Mouse (Mus musculus): ENCODE measurements at regions not wholly inside any gene's neighbourhood (a gene's known extent, or its start where the extent isn't known, plus 50 kb on each side); places are given as distances from the start of the nearest gene placed in this dataset.
"Not testable (repeated sequence)": the region's sequence is repeated elsewhere in the genome, so short reads cannot be mapped to it uniquely, and the experiment has no call there.

DNA sequence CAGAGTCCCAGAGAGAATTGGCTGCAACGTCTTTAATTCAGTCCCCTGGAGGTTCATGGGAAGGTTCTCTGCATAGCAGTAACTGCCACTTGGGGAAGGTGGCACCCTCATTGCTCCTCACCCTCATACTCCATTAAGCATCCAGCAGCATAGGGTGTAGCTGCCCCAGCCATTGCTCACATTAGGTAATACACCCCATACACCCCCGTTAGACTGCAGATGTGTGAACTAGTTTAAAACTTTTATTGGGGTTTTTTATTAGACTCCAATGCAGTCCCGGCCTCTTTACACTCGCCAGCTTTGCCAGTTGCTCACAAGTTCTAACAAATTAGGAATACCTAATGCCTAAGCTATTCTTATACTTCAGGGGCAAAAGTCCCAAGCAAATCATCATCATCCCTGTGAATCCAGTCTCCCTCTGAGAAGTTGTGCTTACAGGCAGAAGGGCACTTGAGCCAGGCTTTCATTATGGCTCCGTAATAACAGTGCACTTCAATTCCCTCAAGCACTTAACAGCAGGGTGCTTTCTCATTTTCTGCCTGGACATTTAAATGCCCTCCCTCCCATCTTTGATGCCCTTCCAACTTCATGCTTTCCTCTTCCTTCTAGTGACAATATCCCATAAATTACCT lies 265.7 kb downstream of the Lyplal1 start:
- no peak for DNase-seq

DNA sequence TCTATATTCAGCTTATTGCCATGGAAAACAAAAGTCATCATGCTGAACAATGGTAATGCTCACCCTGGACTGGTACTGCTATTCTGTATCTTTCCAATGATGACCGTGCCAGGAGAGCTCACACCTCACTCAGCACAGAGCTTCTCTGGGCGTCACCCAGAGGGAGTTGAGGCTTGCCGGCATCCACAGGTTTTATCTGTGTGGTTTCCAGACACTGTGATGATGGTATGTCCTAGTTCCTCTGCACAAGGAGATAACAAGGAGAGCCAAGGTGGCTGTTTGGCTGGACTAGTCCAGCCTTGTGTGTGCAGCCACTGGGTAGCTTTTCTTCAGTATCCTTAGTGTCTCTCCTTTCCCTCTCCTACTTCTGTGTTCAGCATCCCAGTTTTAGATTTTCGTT lies 255.4 kb downstream of the Lyplal1 start:
- DNase-seq, result no peak

DNA sequence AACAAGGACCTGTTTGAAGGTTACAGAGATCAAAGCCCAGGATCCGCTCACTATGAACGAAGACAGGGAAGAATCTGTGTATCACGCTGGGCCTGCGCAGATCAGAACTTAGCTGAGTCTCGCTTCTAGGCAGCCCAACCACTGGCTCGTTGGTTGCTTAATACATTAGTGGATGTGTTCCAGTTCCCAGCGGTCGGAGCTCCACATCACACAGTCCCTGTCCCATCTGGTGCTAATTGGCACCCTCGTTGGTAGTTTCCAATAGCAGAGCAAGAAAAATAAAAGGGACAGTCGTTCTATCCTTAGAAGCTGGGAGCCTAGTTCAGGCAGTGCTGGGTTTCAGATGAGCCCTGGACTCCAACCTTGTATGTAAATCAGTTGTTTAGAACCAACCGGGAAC lies 251.2 kb downstream of the Lyplal1 start:
- DNase-seq, result no peak

DNA sequence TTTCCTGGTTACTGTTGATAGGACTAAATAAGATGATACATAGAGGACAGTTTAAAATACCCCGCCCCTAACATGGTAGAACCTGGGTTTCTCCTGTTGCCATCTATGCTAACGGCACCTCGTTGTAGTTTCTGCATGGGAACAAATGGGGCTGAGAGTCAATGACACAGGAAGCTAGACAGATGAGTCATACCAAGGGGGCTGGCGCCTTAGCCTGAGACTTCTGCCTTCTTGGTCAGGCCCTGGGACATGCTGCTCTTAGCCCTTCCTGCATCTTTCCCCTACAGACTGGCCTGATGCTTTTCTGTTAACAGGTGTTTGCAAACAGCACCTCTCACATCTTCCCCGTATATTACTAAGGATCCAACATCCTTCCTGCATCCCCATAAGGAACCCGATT lies 250.5 kb downstream of the Lyplal1 start:
- DNase-seq, result no peak

DNA sequence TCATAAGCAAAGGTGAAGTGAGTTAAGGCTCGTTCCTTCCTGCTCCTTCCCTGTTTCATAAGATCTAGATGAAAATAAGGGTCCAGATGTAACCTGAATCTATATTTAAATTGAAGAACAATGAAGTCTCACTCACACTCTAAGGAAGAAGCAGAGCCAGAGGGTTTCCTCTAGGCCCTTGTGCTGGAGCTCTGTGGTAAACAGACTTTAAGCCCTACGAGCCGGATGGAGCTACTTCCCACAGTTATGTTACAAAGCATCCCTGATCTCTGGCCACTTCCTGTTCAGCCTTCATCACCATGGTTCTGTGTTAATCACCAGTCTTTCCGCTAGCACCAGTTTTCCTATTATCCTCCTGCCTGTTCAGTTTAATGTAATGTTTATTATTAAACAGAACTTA lies 250.1 kb downstream of the Lyplal1 start:
- DNase-seq, result no peak

DNA sequence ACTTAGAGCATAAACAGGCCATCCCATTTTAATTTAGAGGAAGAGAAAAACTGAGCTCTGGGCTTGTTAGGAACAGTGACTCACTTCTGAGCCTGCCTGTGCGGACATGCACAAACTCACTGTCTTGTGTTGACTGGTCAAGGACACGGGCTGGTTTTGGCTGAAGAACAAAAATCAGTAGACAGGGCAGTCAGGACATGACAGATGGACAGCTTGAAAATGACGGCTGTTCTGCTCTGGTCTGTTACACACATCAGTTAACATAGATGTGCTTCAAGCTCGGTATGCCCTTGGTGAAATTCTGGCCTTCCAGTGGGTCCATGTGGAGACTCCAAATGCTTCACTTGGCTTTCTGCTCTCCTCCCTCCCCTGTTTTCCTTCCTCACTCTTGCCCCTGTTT lies 248.4 kb downstream of the Lyplal1 start:
- no peak for DNase-seq

DNA sequence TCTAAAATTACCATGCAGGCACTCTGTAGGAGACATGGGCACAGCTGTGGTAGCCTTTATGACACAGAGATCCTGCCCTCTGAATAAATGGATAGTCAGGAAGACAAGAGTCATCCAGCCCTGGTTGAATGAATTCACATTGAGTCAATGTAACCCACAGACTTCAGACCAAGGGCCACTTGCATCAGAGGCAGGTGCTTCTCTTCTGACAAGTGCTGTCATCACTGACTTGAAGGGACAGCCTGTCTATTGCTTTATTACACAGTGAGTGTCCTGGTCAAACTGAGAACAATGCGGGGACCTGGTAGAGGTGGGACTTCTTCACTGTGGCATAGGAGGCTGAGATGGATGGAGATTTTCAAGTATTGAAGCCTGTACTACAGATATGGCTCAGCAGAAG lies 230.1 kb downstream of the Lyplal1 start:
- DNase-seq, result no peak

DNA sequence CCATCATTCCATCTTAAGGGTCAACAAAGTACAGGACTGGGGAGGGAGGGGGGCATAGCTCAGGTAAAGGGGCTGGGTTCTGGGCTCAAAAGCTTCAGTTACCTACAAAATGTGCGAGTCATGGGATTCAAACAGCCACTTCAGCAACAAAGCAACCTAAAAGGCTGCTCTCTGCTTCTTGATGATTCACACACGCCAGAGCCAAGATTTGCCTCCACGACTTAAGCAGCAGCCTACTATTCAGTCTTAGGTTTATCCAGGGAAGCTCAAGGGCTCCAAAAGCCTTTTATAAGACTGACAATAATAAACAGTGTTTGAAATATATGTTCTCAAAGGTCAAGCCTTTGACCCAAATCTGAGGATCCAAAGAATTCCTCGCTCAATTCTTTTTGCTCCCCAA lies 225.3 kb downstream of the Lyplal1 start:
- DNase-seq, result no peak

DNA sequence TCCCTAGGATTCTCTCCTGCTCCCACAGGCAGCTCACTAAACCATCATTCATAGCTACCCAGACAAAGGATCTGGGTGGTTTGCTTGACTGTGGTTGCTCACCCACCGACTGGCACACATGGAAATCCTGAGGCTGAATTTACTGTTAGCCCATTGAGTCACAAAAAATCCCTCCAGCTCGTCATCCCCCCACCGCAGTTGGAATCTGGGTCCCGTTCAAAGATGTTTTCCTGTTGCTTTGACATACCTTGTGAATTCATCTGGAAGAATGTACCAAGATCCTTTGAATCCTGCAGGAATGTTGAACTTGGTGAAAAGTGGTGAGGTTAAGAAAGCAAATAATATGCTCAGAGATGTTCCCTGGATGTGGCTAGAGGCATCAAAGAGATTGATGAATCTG lies 223.7 kb downstream of the Lyplal1 start:
- DNase-seq, result no peak

DNA sequence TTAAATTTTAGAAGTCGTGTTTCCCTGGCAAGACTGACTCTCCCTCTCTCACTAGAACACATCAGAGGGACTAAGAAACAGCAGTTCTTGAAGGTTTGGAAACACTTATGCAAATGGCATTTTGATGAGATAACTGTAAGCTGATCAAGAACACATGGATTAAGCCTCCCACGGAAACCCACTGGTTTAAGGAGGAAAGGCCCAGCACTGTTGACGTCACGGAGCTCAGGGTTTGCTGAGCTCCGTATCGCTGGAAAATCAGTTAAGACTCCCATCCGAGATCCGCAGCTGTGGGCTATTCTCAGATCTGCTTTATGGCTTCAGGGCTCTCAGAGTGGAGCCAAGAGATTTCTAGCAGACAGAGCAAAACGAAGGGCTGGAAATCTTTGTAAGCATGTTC lies 218.6 kb downstream of the Lyplal1 start:
- DNase-seq, result peak; percentile 34 to 76

DNA sequence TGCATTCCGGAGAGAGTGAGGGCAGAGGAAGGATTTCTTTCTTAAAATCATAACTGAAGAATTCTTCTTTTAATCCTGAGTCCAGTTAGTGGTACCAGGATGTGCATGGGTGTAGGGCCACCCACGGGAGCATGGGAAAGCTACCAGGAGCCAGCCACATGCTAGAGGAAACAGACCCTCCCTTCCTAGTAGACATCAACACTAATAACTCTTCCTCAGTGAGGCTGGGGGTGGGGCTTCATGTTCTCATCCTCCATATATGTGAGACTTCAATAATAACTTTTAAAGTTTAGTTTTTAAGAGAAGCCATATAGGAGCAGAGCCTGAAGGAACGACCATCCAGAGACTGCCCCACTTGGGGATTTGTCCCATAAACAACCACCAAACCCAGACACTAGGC lies 216.8 kb downstream of the Lyplal1 start:
- DNase-seq, result peak in 1 of 2 experiments; percentile 36

DNA sequence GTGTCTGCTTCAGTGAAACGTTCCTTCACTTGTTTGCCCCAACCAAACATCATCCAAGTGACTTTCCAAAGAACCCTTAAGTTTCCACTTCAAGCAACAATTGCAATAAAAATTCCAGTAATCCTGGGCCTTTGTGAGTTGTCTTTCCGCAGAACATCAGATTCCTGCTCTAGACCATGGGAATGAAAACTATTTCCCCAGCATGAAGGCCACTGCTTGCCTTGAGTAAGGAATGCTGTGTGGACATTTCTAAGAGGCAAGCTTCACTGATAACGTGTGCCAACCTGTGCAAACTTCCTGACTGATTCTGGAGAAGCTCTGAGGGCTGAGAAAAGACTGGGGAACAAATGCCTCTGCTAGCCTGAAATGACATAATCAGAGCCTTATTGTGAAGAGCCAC lies 214.7 kb downstream of the Lyplal1 start:
- DNase-seq, result no peak

DNA sequence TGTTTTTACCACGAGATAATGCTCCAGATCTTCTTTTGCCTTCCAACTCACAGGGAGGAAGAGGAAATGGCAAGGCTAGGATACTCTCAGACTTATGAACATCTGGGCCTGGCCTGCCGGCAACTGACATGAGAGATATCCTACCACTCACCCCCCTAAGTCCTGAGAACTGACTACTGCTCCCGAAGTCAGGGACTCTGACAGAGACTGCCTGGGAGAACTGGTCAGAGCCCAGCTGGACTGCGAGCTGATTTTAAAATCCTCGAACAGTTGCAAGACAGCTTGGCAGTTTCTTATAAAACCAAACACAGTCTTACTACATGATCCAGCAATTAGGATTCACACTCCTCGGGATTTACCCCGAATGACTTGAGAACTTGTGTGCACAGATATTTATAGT lies 211.4 kb downstream of the Lyplal1 start:
- peak in 1 of 2 experiments; percentile 49 for DNase-seq

DNA sequence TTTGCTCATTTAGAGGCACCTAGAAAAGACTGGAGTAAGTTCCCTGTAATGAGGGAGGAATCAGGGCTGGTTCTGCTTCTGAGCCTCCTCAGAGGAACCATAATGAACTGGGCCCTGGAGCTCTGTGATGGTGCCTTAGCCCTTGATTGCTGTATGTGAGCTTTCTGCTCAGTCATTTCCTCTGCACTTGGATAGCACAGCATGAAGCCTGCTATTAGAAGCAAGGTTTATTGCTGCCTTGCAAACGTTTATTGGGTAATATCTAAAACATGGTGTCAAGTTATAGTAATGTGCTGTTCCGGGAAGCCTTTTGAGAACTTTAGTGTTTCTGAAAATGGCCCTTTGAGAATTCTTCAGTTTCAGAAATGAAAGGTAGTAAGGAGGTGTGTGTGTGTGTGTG lies 201.5 kb downstream of the Lyplal1 start:
- no peak for DNase-seq

DNA sequence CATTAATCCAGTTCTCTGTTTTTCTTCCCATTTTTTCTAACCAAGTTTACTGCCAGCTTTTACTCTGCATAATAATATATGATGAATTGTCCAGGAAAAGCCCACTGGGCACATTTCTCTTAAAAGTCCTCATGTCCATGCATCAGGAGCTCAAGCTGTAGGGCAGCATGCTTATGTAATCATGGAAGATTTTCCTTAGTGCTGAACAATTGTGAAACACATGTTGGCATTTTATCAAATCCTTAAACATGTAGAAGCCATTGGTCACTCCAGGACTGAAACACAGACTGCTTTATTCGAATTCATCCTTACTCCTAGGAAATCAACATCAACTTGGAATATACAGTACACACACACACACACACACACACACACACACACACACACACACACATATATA lies 198.4 kb downstream of the Lyplal1 start:
- no peak for DNase-seq

DNA sequence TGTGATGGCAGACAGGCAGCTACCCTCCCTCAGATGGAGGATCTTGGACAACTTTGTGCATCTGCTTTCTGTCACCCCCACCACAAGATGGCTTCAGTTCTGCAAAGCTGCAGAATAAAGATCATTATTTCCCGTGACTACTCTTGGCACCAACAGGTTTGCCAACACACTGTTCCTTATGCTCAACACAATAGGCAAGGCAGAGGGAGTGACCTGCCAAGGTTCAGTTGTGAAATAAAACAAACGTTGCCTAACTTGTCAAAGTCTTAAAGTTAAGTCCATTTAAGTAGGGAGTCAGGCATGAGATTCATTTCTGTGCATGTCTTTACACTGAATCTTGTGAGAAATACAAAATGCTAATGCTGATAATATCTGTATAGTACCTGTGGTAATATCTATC lies 193.4 kb downstream of the Lyplal1 start:
- DNase-seq, result no peak

DNA sequence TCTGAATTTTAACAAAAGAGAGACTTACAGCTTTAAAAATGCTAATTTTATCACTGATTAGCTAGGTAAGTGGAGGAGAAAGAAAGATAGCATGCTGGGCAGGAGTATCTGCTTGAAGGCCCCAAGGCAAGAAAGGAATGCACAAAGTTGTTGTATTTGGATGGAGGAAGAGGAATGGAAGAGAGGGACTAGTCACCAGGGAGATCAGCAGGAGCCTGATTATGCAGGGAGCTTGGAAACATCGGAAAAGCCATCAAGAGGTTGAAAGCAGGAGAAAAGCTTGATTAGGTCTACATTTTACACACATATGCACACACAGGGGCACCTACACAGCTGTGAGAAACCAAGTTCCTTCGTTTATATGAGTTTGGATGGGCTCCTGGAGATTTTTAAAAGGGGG lies 188.1 kb downstream of the Lyplal1 start:
- no peak for DNase-seq

DNA sequence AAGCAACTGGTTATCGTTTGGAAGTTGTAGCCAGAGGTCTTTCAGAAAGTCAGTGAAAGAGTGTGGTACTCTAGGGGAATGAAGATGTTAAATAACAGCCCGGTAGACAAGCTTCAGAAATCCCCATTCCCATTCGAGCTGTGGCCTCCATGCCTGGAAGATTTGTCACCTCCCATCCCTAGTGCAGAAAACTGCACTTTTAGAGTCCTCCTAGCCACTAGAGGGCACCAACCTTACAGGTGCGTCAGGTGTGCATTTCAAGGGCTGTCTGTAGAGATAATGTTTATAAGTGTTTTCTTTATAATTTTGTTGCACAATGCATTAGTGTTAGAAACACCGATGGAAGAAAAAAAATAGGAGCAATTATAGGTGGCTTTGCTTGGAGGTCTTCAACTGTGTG lies 187.3 kb downstream of the Lyplal1 start:
- no peak for DNase-seq

DNA sequence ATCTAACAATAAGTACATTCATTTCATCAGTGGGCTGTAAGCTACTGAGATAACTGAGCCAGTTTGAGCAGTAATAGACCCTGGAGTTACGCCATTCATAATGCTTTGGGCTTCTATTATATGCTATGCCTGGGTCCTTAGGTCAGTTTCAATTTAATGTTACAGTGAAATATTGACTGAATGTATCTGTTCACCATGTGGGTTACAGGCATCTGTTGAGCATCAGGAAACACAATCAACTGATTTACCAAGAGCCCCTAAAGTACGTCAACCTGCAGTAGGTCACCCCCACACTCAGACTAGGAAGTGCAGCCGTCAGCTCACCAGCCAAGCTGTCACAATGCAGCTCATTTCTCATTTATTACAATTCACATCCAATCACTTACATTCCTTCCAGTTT lies 183.5 kb downstream of the Lyplal1 start:
- peak in 1 of 2 experiments; percentile 60 for DNase-seq

DNA sequence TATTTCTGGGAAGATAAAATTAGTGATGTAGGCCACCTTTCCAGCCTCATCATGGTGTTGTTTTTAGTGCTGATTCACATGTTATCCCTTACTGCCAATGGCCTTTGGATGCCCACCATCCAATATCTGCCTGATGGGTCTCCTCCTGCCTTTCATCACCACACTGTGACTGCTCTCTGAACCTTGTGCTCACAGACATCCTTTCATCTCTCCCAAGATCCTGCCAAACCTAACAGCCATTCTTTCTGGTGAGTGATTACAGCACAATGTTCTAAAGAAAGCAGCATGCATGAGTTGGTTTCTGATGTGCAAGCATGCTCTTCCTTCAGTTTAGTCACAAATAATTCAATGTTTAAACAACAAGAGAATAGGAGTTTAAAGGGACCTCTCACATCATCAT lies 180.1 kb downstream of the Lyplal1 start:
- no peak for DNase-seq

DNA sequence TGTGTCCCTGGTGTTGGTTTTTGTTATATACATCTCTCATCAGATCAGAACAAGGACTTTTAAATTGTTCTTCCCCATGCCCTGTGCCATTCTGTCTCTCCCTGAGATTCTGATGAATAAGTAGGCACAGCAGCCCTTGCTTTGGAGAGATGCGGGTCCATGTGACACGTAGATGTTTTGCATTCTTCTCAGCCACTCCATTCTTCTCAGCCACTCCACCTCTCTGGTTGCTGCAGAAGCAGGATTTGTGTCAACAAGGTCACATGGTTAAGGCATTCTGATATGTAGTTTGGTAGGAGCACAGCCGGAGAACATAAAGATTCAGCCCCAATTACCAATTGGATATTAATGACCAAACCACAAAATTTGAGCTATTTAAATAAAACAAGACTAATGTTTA lies 177.2 kb downstream of the Lyplal1 start:
- peak; percentile 18 to 39 for DNase-seq

DNA sequence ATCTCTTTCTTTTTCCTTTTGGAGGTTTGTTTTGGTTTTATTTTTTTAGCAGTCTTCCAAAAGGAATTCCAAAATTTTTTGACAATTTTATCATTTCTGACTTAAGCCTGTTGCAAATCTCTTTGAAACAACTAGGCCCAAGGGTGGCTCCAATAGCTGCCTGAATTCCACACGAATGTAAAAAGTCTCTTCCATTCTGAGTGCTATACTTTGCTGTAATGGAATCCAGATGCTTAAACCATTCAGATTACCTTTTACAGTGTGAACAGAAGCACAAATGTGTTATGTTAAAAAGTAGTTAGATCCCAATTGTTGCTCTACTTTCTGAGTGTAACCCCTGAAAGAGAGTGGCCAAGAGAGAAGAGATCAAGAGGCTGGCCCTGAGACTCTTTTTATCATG lies 176.6 kb downstream of the Lyplal1 start:
- DNase-seq, result no peak

DNA sequence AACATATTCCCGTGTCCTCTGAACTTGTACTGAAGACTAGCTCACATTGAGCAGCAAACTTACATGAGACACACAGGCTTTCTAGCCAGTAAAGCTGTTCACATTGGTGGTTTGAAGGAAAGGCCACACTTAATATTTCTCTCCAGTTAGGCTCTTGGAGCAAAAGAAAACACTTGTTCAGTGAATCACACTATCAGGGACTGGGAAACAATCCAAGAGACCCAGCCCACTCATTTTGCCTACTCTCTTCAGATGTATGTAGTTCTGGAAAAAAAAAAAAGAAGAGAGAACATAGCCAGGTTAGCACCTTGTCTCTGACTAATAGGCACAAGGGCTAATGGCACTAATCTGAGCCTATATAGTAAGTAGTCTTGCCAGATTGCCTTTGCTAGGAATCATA lies 165.9 kb downstream of the Lyplal1 start:
- DNase-seq, result no peak

DNA sequence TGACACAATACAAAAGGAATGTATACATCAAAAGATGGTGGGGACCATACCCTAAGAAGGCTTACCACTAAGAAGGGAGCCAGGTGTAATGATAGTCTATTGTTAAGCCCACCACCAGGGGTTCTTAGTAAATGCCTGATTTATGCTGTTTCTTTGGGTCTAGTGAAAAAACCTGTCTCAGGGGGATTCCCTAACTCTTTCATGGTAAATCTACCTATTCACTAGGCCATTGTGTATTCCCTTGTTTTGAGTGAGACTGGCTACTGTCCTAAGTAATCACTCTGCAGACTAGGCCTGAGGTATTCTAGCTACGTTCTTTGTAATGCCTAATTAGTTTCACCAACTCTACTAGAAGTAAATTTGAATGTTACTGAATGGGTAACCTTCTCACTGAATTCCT lies 161.3 kb downstream of the Lyplal1 start:
- DNase-seq, result not testable (repeated sequence)

DNA sequence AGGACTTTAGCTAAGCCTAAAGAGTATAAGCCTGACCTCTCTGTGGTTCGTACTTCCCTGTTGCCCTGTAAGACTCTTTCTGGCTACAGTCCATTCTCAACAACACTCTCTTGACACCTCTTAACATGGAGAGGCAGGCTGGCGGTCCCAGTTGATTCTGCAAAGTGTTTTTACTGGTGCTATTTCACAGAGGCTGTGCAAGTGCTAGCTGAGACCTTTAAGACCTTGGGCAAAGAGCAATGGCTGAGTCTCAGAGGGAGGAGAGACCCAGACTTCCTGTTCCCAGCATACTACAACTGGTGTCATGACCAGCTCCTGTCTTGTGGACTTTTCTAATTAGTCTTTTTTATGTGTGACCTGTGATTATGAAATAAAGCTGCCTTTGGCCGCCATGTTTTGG lies 159.6 kb downstream of the Lyplal1 start:
- DNase-seq, result peak; percentile 19 to 40

DNA sequence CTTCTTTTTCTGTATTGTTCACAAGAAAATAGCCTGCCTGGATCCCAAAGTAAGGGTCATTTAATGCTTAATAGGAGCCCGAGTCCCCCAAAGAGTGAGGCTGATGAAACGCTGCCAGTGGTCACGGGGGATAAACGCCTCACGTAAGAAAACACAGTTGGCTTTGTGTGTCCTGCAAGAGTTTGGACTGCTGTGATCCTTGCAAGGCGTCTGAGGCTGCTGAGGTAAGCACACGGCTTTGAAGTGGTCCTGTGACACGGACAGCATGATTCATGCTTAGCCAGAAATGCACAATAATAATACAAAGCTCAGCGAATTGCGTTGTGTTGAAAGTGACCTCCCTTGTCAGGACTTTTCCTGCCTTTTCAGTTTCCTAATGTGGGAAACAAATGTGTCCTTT lies 158.8 kb downstream of the Lyplal1 start:
- no peak for DNase-seq

Data from lung, postnatal 4 days (tissue).